Mouse (Mus musculus) heart, postnatal 0 days (tissue): ENCODE measurements at regions not wholly inside any gene's neighbourhood (a gene's known extent, or its start where the extent isn't known, plus 50 kb on each side); places are given as distances from the start of the nearest gene placed in this dataset.

Experiments
- ATAC-seq: fragments of 200-750 bp; cut with Nextera tagmentation; 2 replicates; pipeline ENCODE4 v1.8.0; 2017; ENCODE audit warnings: low read depth, moderate number of reproducible peaks, moderate library complexity; ENCODE audit not compliant: insufficient read depth
- DNase-seq: peaks from one replicate; pipeline ENCODE4 v3.0.0-alpha.2; 2016; ENCODE audit warnings: low spot score
- H3K27ac ChIP-seq: fragments of 300-500 bp; sonication (generic); 2 replicates; pipeline ENCODE4 v1.5.1; 2014; ENCODE audit warnings: low read depth, mild to moderate bottlenecking
- H3K27me3 ChIP-seq: fragments of 300-500 bp; sonication (generic); 2 replicates; pipeline ENCODE4 v1.6.1; 2014; ENCODE audit warnings: low read length, mixed read lengths; ENCODE audit not compliant: control insufficient read depth, insufficient read depth
- H3K36me3 ChIP-seq: fragments of 300-500 bp; sonication (generic); replicated peaks from 2 replicates; pipeline ENCODE4 v1.6.1; 2014; ENCODE audit warnings: low read length, mixed read lengths; ENCODE audit not compliant: control insufficient read depth, insufficient read depth
- H3K4me1 ChIP-seq: fragments of 300-500 bp; sonication (generic); 2 replicates; pipeline ENCODE4 v1.6.1; 2014; ENCODE audit warnings: antibody characterized with exemption; ENCODE audit not compliant: control insufficient read depth, insufficient read depth
- H3K4me2 ChIP-seq: fragments of 300-500 bp; sonication (generic); 2 replicates; pipeline ENCODE4 v1.6.1; 2014; ENCODE audit warnings: low read depth, mild to moderate bottlenecking, low read length, moderate library complexity
- H3K4me3 ChIP-seq: fragments of 300-500 bp; sonication (generic); 2 replicates; pipeline ENCODE4 v1.5.1; 2014; ENCODE audit warnings: low read depth, low read length
- H3K9ac ChIP-seq: fragments of 300-500 bp; sonication (generic); replicated peaks from 2 replicates; pipeline ENCODE4 v1.6.1; 2014; ENCODE audit warnings: low read depth, low read length, mixed read lengths
- H3K9me3 ChIP-seq: fragments of 300-500 bp; sonication (generic); replicated peaks from 2 replicates; pipeline ENCODE4 v1.6.1; 2016; ENCODE audit warnings: low read length; ENCODE audit not compliant: control insufficient read depth
- CTCF ChIP-seq: IDR thresholded peaks from 2 replicates; pipeline ENCODE4 v1.5.1; 2016; ENCODE audit warnings: antibody characterized with exemption, control low read depth, low read depth
- EP300 ChIP-seq: IDR thresholded peaks from 2 replicates; pipeline ENCODE4 v1.6.1; 2016; ENCODE audit warnings: antibody characterized with exemption, low read depth
- WGBS: fragments of 180-500 bp; shearing (Covaris S2); extraction: QIAGEN DNeasy Blood & Tissue Kit; methylation state at CpG from one replicate; pipeline ENCODE4 v1.1.7; 2014; 5-methylcytosine and 5-hydroxymethylcytosine counted together

GRCm38 (mm10) chr7:124933573-124933972, 510.9 kb upstream of the Kdm8 start:
- Histone ChIP-seq H3K27me3 (no peaks in the 10 kb centered on the region), H3K4me3 (no peak overlapping the region), H3K4me2 (no peak overlapping the region), H3K4me1 (no peaks in the 10 kb centered on the region), H3K27ac (no peak overlapping the region), H3K9me3 (no peaks in the 10 kb centered on the region), H3K36me3 (no peaks in the 10 kb centered on the region), H3K9ac (no peak overlapping the region)
- DNase-seq (no peak), ATAC-seq (no peak)
- WGBS, result 67% methylated on average over 3 of the region's 3 CpGs
- TF ChIP-seq EP300 (no peak), CTCF (no peak)

- H3K36me3 ChIP-seq, result no peaks in the 10 kb centered on the region
- WGBS, result 64% methylated on average over 1 of the region's 1 CpGs
- H3K4me2 ChIP-seq, result no peak overlapping the region
- TF ChIP-seq CTCF (no peak), EP300 (no peak)
- no peak for ATAC-seq
- H3K9ac ChIP-seq, result no peak overlapping the region
- H3K27me3 ChIP-seq, result no peaks in the 10 kb centered on the region
- no peak overlapping the region for H3K4me3 ChIP-seq
- H3K9me3 ChIP-seq, result no peaks in the 10 kb centered on the region
- no peak for DNase-seq
- no peak overlapping the region for H3K27ac ChIP-seq
- H3K4me1 ChIP-seq, result no peaks in the 10 kb centered on the region
These were observed 505.1 kb upstream of the Kdm8 start for GRCm38 (mm10) chr7:124939357-124939756.

- DNase-seq, result no peak
- Histone ChIP-seq H3K27ac (no peak overlapping the region), H3K36me3 (no peaks in the 10 kb centered on the region), H3K9me3 (no peaks in the 10 kb centered on the region), H3K27me3 (no peaks in the 10 kb centered on the region), H3K4me1 (no peaks in the 10 kb centered on the region), H3K9ac (no peak overlapping the region), H3K4me3 (no peak overlapping the region), H3K4me2 (no peak overlapping the region)
- ATAC-seq, result no peak
- TF ChIP-seq CTCF (no peak), EP300 (no peak)
- WGBS, result 60% methylated on average over 4 of the region's 4 CpGs
These were observed 502.9 kb upstream of the Kdm8 start for GRCm38 (mm10) chr7:124941527-124941926.

DNA sequence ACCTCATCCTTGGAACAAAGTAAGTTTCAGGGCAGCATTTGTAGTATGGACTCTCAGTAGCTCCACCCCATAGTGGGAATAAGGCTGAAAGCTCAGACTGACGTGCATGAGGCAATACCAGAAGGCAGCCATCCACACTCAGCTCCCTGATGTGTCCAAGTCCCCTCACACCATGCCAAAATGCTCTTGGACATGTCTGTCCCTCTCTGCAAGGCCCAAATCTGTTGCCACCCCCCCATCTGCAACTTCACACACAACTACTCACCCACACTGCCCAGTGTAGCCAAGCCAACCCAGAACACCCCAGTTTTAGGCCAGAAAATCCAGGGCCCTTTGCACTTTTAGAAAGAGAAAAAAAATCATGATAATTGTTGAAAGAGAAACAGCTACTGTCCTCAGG, 498.1 kb upstream of the Kdm8 start:
- Histone ChIP-seq H3K27ac (no peak overlapping the region), H3K4me2 (no peak overlapping the region), H3K9ac (no peak overlapping the region), H3K9me3 (no peaks in the 10 kb centered on the region), H3K4me1 (no peaks in the 10 kb centered on the region), H3K36me3 (no peaks in the 10 kb centered on the region), H3K27me3 (no peaks in the 10 kb centered on the region), H3K4me3 (no peak overlapping the region)
- TF ChIP-seq CTCF, result no peak
- TF ChIP-seq EP300, result no peak
- ATAC-seq, result no peak
- WGBS, result 38% methylated on average over 1 of the region's 1 CpGs
- DNase-seq, result no peak

GRCm38 (mm10) chr7:124957329-124957728, 487.1 kb upstream of the Kdm8 start:
- H3K9ac ChIP-seq, result no peak overlapping the region
- no peaks in the 10 kb centered on the region for H3K27me3 ChIP-seq
- H3K27ac ChIP-seq, result no peak overlapping the region
- 62% methylated on average over 6 of the region's 6 CpGs for WGBS
- H3K4me3 ChIP-seq, result no peak overlapping the region
- H3K4me2 ChIP-seq, result no peak overlapping the region
- no peaks in the 10 kb centered on the region for H3K36me3 ChIP-seq
- no peaks in the 10 kb centered on the region for H3K9me3 ChIP-seq
- TF ChIP-seq CTCF, result no peak
- DNase-seq (no peak), ATAC-seq (no peak)
- no peaks in the 10 kb centered on the region for H3K4me1 ChIP-seq

DNA sequence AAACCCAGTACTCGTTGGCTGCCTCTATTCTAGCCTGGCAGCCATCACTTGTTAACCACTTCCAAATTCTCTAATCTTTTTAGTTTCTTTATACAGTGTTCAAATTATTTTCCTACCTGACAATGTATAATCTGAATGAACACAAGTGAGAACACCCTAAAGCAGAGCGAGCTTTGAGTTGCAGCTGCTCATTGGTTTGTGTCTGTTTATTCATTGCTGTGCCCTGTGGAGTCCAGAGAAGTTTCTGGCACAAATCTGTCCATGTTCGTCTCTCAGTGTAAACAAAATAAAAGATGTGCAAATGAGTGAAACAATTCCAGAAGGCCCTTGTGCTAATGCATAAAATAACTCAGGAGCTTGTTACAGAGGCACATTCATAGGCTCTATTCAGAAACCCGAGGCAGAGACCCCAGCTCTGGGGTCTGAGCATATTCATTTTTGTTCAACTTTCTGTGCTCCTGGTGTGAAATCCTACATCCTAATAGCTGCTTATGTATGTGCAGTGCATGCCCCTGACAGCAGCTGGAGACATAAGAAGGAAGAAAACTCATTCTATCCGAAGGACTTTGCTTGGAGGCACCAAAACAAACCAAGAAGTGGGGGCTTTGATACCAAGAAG, 469.5 kb upstream of the Kdm8 start:
- Histone ChIP-seq H3K27me3 (no peaks in the 10 kb centered on the region), H3K9me3 (no peaks in the 10 kb centered on the region), H3K36me3 (no peaks in the 10 kb centered on the region), H3K4me2 (no peak overlapping the region), H3K9ac (no peak overlapping the region), H3K27ac (no peak overlapping the region), H3K4me1 (no peaks in the 10 kb centered on the region), H3K4me3 (no peak overlapping the region)
- 55% methylated on average over 5 of the region's 5 CpGs for WGBS
- ATAC-seq (no peak), DNase-seq (no peak)
- TF ChIP-seq CTCF, result no peak
- no peak for TF ChIP-seq EP300
